Mouse (Mus musculus) midbrain, embryonic 13.5 days (tissue): Measurements from ENCODE around the gene Gm42742. TPM values are rescaled to one million over a fixed set of nuclear protein-coding genes. Genes with fewer than 3 reads are reported as not detected.

Experiments
- ATAC-seq: fragments of 200-750 bp; cut with Nextera tagmentation; 2 replicates; pipeline ENCODE4 v1.8.0; 2017; ENCODE audit warnings: mild to moderate bottlenecking, moderate TSS enrichment, moderate library complexity
- H3K27ac ChIP-seq: fragments of 300-500 bp; sonication (generic); 2 replicates; pipeline ENCODE4 v1.5.1; 2015; ENCODE audit warnings: inconsistent platforms, mild to moderate bottlenecking, moderate library complexity
- H3K27me3 ChIP-seq: fragments of 300-500 bp; sonication (generic); 2 replicates; pipeline ENCODE4 v1.6.1; 2015; ENCODE audit warnings: mild to moderate bottlenecking, inconsistent platforms
- H3K36me3 ChIP-seq: fragments of 300-500 bp; sonication (generic); 2 replicates; pipeline ENCODE4 v1.6.1; 2015; ENCODE audit warnings: mild to moderate bottlenecking, inconsistent platforms
- H3K4me1 ChIP-seq: fragments of 300-500 bp; sonication (generic); replicated peaks from 2 replicates; pipeline ENCODE4 v1.6.1; 2015; ENCODE audit warnings: inconsistent platforms
- H3K4me2 ChIP-seq: fragments of 300-500 bp; sonication (generic); replicated peaks from 2 replicates; pipeline ENCODE4 v1.6.1; 2015; ENCODE audit warnings: moderate library complexity, mild to moderate bottlenecking, inconsistent platforms
- H3K4me3 ChIP-seq: fragments of 300-500 bp; sonication (generic); replicated peaks from 2 replicates; pipeline ENCODE4 v1.5.1; 2015; ENCODE audit warnings: mild to moderate bottlenecking, inconsistent platforms
- H3K9ac ChIP-seq: fragments of 300-500 bp; sonication (generic); replicated peaks from 2 replicates; pipeline ENCODE4 v1.6.1; 2015; ENCODE audit warnings: mild to moderate bottlenecking, inconsistent platforms
- H3K9me3 ChIP-seq: fragments of 300-500 bp; sonication (generic); 2 replicates; pipeline ENCODE4 v1.6.1; 2016; ENCODE audit warnings: mild to moderate bottlenecking, inconsistent platforms
- WGBS: fragments of 180-500 bp; shearing (Covaris S2); methylation state at CpG from one replicate; pipeline ENCODE4 v1.1.7; 2015; 5-methylcytosine and 5-hydroxymethylcytosine counted together
- polyA plus RNA-seq: library from polyadenylated mRNA; unstranded; fragments of >200 nt; fragmentation: Nextera tagmentation; extraction: Ambion mirVana; gene quantifications from 2 replicates; pipeline ENCODE4 v1.2.1, GENCODE M21; 2015

Gene Gm42742
- polyA plus RNA-seq, 1 experiment from 2014 or later, result 72.0 TPM

DNA sequence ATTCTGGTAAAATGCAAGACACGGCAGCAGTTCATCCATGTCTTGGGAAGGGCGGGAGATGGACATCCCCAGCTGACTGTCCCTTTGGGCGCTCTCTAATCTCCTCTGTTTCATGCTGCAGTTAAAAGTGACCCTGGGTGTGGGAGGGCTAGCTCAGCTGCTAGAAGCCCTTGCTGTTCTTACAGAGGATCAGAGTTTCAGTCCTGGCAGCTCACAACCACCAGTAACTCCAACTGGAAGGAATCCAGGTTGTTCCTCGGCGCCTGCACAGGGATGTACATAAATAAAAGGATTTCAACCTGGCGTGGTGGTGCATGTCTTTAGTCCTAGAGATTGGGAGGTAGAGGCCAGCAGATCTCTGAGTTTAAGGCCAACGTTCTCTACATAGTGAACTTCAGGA is 37.8 kb downstream of the Gm42742 start:
- WGBS, result 84% methylated on average over 7 of the region's 7 CpGs
- H3K27ac ChIP-seq, result no peak overlapping the region

DNA sequence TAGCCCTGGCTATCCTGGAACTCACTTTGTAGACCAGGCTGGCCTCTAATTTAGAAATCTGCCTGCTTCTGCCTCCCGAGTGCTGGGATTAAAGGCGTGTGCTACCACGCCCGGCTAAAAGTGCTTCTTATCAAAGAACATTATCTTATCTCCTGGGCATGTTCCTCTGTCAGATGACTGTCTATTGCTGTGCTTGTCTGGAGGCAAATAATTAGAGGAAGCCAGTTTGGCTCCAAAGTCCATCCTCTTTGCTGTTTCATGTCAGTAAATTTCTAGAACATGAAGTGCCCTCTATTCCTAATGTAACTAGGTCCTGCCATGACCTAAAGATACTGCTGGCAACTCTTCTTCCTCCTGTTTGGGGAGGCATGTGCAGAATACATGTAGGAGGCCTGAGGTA is 38.8 kb downstream of the Gm42742 start:
- H3K9ac ChIP-seq, result no peak overlapping the region
- H3K27me3 ChIP-seq, result no peaks in the 10 kb centered on the region
- no peaks in the 10 kb centered on the region for H3K9me3 ChIP-seq
- 95% methylated on average over 4 of the region's 4 CpGs for WGBS
- H3K27ac ChIP-seq, result no peak overlapping the region
- ATAC-seq, result no peak
- no peak overlapping the region for H3K4me3 ChIP-seq
- peaks cover 13% of the 10 kb centered on the region for H3K4me1 ChIP-seq
- no peak overlapping the region for H3K4me2 ChIP-seq
- H3K36me3 ChIP-seq, result peaks cover 35% of the 10 kb centered on the region

More for the DNA sequence above, 37.8 kb downstream of the Gm42742 start:
- Histone ChIP-seq H3K27me3 (no peaks in the 10 kb centered on the region), H3K4me1 (peaks cover 3% of the 10 kb centered on the region; the same call in 1 of the 2 replicates), H3K4me3 (no peak overlapping the region), H3K9me3 (no peaks in the 10 kb centered on the region), H3K36me3 (peaks cover 33% of the 10 kb centered on the region), H3K4me2 (no peak overlapping the region), H3K9ac (no peak overlapping the region)
- no peak for ATAC-seq

DNA sequence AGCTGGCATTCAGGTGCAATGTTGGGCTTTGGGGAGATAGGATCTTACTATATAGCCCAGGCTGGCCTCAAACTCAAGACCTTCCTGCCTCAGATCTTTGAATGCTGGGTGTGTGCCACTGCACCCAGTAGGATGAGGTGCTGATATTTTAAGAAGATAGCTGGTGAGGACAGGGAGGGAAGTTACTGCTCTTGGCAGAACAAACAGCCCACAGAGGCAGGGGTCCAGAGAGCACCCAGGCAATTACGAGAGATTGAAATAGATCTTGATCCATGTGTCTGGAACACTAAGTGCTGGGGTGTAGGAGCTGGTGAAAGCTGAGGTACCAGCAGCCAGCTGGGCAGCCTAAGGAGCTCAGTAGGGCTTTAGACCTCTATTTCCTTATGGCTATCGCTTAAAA is 39.3 kb downstream of the Gm42742 start:
- ATAC-seq, result no peak
- Histone ChIP-seq H3K4me2 (no peak overlapping the region), H3K9me3 (no peaks in the 10 kb centered on the region), H3K4me1 (peaks cover 17% of the 10 kb centered on the region), H3K27me3 (no peaks in the 10 kb centered on the region), H3K9ac (no peak overlapping the region), H3K4me3 (no peak overlapping the region), H3K27ac (no peak overlapping the region), H3K36me3 (peaks cover 35% of the 10 kb centered on the region)
- WGBS, result 92% methylated on average over 2 of the region's 2 CpGs

DNA sequence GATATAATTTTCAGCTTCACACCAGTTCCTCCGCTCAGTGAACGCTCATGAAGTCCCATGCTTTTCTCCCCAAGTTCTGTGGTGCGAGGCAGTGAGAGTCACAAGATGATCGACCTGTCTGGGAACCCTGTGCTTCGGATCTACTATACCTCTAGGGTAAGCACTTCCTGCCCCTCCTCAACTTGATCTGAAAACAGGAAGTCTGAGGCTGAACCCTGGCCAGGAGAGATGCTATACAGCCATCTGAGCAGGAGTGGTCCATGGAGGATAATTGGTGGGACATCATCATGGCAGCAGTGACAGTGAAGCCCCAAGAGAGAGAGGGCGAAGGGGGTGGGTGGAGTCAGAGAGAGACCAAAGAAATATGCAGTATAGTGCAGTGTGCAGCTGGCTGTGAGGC is 42.1 kb downstream of the Gm42742 start:
- no peak overlapping the region for H3K4me2 ChIP-seq
- H3K27ac ChIP-seq, result no peak overlapping the region
- H3K9me3 ChIP-seq, result no peaks in the 10 kb centered on the region
- peaks cover 17% of the 10 kb centered on the region for H3K4me1 ChIP-seq
- peaks cover 35% of the 10 kb centered on the region for H3K36me3 ChIP-seq
- no peak overlapping the region for H3K4me3 ChIP-seq
- no peak overlapping the region for H3K9ac ChIP-seq
- H3K27me3 ChIP-seq, result no peaks in the 10 kb centered on the region
- WGBS, result 94% methylated on average over 6 of the region's 6 CpGs
- no peak for ATAC-seq

DNA sequence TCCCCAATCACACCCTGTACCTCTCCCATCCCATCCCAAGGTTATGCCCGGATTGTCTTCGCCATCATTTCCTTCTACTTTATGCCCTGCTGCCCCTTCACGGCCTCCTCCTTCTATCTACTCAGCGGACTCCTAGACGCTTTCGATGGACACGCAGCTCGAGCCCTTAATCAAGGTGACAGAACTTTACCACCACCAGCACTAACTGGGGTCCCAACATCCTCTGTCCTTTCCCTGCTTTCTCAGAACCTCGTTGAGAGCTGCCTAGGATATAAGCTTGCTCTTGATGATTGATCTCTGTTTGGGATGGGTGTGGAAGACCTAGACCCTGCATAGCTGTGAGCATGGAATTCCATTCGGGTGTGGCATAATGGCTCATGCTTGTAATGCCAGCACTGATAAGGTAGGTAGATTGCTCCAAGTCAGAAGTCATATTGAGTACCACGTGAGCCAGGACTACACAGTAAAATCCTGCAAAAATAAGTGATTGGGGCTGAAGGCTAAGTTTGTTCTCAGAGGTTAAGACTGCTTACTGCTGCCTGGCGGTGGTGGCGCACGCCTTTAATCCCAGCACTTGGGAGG is 43.9 kb downstream of the Gm42742 start:
- H3K4me3 ChIP-seq, result peak overlapping the region; percentile 100
- peak overlapping the region; percentile 93 for H3K4me2 ChIP-seq
- H3K4me1 ChIP-seq, result peaks cover 17% of the 10 kb centered on the region
- peak overlapping the region; percentile 99 for H3K9ac ChIP-seq
- H3K36me3 ChIP-seq, result peaks cover 39% of the 10 kb centered on the region
- ATAC-seq, result no peak; the same call in 1 of the 2 replicates
- H3K27ac ChIP-seq, result peak overlapping the region; percentile 96
- WGBS, result 31% methylated on average over 14 of the region's 14 CpGs
- no peaks in the 10 kb centered on the region for H3K9me3 ChIP-seq
- H3K27me3 ChIP-seq, result no peaks in the 10 kb centered on the region; the same call in 1 of the 2 replicates

DNA sequence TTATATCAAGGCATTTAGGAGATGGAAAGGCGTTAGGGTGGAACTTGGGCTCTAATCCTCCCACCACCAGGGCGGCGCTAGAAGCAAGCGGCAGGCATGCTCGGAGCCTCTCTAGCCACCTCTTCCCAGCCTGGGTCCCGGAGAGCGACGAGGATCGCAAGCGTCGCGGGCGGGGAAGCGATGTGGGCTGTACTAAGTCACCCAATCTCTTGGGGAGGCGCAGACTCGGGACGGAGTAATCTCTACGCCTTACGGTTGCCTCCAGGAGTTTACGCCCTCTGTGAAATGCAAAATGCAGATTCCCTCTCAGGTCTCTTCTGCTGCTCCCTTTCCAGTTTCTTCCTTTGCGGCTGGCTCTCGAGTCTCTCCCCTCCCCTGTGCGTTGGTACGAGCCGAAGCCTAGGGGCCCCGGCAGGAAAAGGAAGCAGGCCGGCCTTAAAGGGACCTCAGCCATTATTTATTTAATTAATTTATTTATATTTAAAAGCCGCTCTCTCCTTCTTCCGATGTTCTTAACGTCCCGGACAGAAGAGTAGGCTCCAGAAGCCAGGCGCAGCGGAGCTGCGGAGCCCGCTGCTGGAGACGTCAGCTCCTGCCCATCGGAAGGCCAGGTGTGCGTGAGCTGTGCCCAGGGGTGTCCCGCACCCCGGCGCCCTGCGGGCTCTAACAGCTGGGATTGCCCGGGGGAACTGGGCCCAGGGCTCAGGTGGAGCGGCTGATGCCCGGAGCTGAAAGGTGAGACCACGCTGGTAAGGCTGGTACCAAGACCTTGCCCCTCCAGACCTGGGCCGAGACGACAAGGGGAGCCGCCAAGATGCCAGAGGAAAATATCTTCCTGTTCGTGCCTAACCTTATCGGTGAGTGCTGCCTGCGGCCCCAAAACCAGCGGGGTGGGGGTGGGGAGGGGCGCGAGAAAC is 44.7 kb downstream of the Gm42742 start, which contains the start of gene Cdiptos:
TSS of gene Cdiptos (minus strand) at position 149 of the 917 bp plus-strand sequence.
- H3K4me1 ChIP-seq, result peaks cover 17% of the 10 kb centered on the region
- peak within 1 kb of the TSS; percentile 96 for H3K27ac ChIP-seq
- H3K9ac ChIP-seq, result peak within 1 kb of the TSS; percentile 99
- no peaks in the 10 kb centered on the region; the same call in 1 of the 2 replicates for H3K27me3 ChIP-seq
- H3K9me3 ChIP-seq, result no peaks in the 10 kb centered on the region
- H3K36me3 ChIP-seq, result peaks cover 43% of the 10 kb centered on the region
- WGBS, result under 1% methylated on average over 55 of the region's 55 CpGs
- peak within 1 kb of the TSS; percentile 100 for H3K4me3 ChIP-seq
- H3K4me2 ChIP-seq, result peak within 1 kb of the TSS; percentile 93
- peak; percentile 96 for ATAC-seq

DNA sequence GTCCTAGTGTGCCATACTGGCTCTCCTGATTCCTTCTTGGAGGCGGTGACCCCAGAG is 45.2 kb downstream of the Gm42742 start, which contains the start of gene Cdipt:
TSS of gene Cdipt (plus strand) at position 22 of the 57 bp plus-strand sequence.
- Histone ChIP-seq H3K27ac (peak within 1 kb of the TSS; percentile 96), H3K9ac (peak within 1 kb of the TSS; percentile 99), H3K27me3 (no peaks in the 10 kb centered on the region; the same call in 1 of the 2 replicates), H3K9me3 (no peaks in the 10 kb centered on the region), H3K4me3 (peak within 1 kb of the TSS; percentile 100), H3K4me2 (peak within 1 kb of the TSS; percentile 93), H3K36me3 (peaks cover 43% of the 10 kb centered on the region), H3K4me1 (peaks cover 17% of the 10 kb centered on the region)
- no peak for ATAC-seq
- WGBS, result 0% methylated on average over 1 of the region's 1 CpGs

DNA sequence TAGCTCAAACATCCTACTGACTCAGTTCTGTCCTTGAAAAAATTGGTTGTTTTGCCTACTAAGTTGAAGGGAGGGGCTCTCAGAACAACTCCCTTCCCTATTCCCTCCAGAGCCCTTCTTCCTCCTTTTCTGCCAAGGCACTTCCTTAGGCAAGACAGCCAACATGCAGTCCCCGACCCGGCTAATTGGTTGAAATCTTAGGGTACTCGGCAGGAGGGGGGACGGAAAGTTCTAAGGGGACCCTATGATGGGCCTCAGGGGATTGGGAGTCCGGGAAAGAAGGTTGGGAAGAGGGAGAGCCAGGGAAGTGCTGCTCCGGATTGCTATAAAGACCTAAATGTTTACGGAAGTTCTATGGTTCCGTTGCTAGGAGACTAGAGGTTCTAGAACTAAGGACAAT is 45.4 kb downstream of the Gm42742 start:
- no peak overlapping the region for H3K9ac ChIP-seq
- peak overlapping the region; percentile 100; the same call in 1 of the 2 replicates for H3K4me3 ChIP-seq
- ATAC-seq, result no peak; the same call in 1 of the 2 replicates
- H3K4me2 ChIP-seq, result peak overlapping the region; percentile 93
- WGBS, result 13% methylated on average over 8 of the region's 8 CpGs
- H3K4me1 ChIP-seq, result peaks cover 17% of the 10 kb centered on the region
- no peak overlapping the region for H3K27ac ChIP-seq
- no peaks in the 10 kb centered on the region for H3K9me3 ChIP-seq
- H3K27me3 ChIP-seq, result no peaks in the 10 kb centered on the region; the same call in 1 of the 2 replicates
- peaks cover 44% of the 10 kb centered on the region for H3K36me3 ChIP-seq

DNA sequence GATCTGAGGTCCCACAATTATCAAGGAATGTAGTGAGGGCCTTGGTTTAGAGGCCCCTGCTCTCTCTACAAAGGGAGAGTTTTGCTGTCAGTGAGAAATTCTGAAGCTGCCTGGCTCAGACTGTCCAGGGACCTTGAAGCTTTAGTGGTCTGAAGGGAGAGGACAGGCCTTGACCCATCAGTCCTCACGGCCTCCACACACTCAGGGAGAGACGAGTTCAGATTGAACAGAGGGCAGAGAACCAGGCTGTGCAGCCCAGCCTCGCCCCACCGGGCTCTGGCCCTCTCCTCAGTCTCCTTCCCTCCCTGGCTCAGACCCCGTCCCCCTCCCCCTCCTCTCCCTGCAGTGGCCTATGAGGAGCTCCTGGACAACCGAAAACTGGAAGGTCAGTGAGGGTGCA is 53.5 kb downstream of the Gm42742 start:
- Histone ChIP-seq H3K4me1 (no peaks in the 10 kb centered on the region), H3K27ac (no peak overlapping the region), H3K4me3 (no peak overlapping the region), H3K27me3 (peaks cover 20% of the 10 kb centered on the region), H3K4me2 (no peak overlapping the region), H3K36me3 (peaks cover 88% of the 10 kb centered on the region), H3K9me3 (no peaks in the 10 kb centered on the region; the same call in 1 of the 2 replicates), H3K9ac (no peak overlapping the region)
- no peak for ATAC-seq
- 62% methylated on average over 6 of the region's 6 CpGs for WGBS

DNA sequence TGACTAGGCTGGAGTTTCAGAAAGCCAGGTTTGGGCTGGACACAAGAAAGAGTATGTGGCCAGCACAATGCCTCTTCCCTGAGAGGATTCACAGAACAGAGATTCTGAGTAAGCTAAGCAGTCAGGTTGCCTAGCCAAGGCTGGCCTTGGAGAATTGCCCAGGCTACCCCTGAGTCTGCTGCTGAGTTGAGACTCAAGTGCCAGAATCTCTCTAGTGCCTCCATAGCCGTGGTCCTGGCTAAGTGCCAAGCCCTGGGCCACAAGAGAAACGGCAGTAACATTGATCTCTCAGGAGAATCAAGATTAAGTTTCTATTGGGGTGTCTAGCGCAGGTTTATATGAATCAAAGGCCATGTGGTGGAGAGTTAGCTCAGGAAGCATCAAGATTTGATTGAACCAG is 55.3 kb downstream of the Gm42742 start:
- Histone ChIP-seq H3K27ac (no peak overlapping the region), H3K4me3 (no peak overlapping the region), H3K27me3 (peaks cover 37% of the 10 kb centered on the region), H3K9me3 (no peaks in the 10 kb centered on the region; the same call in 1 of the 2 replicates), H3K36me3 (peaks cover 88% of the 10 kb centered on the region), H3K9ac (no peak overlapping the region), H3K4me1 (no peaks in the 10 kb centered on the region), H3K4me2 (no peak overlapping the region)
- no peak for ATAC-seq
- 67% methylated on average over 3 of the region's 3 CpGs for WGBS
